Mouse (Mus musculus): ENCODE measurements around the gene Blvra. TPM values are rescaled to one million over a fixed set of nuclear protein-coding genes. Genes with fewer than 3 reads are reported as not detected.

The Blvra gene
- total and polyA plus RNA-seq, 2 experiments from 2014 or later = 16.0 to 37.6 TPM

DNA sequence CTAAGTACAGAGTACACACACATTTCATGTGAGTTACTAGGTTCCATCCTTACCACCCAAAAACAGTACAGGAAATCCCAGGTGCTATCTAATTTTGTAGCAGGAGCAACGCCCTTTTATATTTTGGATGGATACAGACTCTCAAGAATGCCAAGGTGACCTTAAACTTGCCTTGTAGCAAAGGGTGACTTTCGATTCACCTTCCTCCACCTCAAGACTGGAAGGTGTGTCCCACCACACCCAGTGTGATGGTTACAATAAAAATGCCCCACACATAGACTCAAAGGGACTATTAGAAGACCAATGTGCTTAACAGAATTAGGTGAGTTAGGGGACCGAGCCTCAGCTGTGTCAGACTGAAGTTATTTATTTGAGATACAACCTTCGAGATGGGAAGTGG, 38.5 kb downstream of the Blvra start:
- DNase-seq (ENCODE audit: low spot score) (no peak), ATAC-seq (ENCODE audit: insufficient read depth, low read depth) (no peak)
- no peaks in the 10 kb centered on the region for H3K4me1 ChIP-seq (ENCODE audit: control insufficient read depth, insufficient read depth)
- H3K4me2 ChIP-seq (ENCODE audit: low read depth, low read length) = no peak overlapping the region
- 86% methylated on average over 4 of the region's 4 CpGs for WGBS
- H3K36me3 ChIP-seq (replicated peaks; ENCODE audit: control insufficient read depth, insufficient read depth, low read length) = peaks cover 77% of the 10 kb centered on the region
- H3K27ac ChIP-seq (ENCODE audit: low read depth) = no peak overlapping the region
- H3K9ac ChIP-seq (replicated peaks; ENCODE audit: low read depth, low read length) = no peak overlapping the region
- H3K27me3 ChIP-seq (ENCODE audit: control insufficient read depth, insufficient read depth, low read length) = no peaks in the 10 kb centered on the region
- no peaks in the 10 kb centered on the region for H3K9me3 ChIP-seq (replicated peaks; ENCODE audit: control insufficient read depth, low read length)
- H3K4me3 ChIP-seq (ENCODE audit: low read depth, low read length) = no peak overlapping the region
- TF ChIP-seq CTCF (IDR thresholded peaks at IDR 0.05; ENCODE audit: low read depth) (no peak), EP300 (IDR thresholded peaks at IDR 0.05; ENCODE audit: low read depth) (no peak)

- Histone ChIP-seq H3K27me3 (ENCODE audit: control insufficient read depth, insufficient read depth, low read length) (no peaks in the 10 kb centered on the region), H3K4me3 (ENCODE audit: low read depth, low read length) (no peak overlapping the region), H3K27ac (ENCODE audit: low read depth) (peak overlapping the region; percentile 54), H3K9ac (replicated peaks; ENCODE audit: low read depth, low read length) (no peak overlapping the region), H3K4me2 (ENCODE audit: low read depth, low read length) (peak overlapping the region; percentile 6; the same call in 1 of the 2 replicates), H3K9me3 (replicated peaks; ENCODE audit: control insufficient read depth, low read length) (no peaks in the 10 kb centered on the region), H3K4me1 (ENCODE audit: control insufficient read depth, insufficient read depth) (no peaks in the 10 kb centered on the region), H3K36me3 (replicated peaks; ENCODE audit: control insufficient read depth, insufficient read depth, low read length) (peaks cover 84% of the 10 kb centered on the region)
- peak; percentile 56 for ATAC-seq (ENCODE audit: insufficient read depth, low read depth)
- WGBS = 67% methylated on average over 8 of the region's 8 CpGs
- no peak for DNase-seq (ENCODE audit: low spot score)
- TF ChIP-seq CTCF (IDR thresholded peaks at IDR 0.05; ENCODE audit: low read depth) (no peak), EP300 (IDR thresholded peaks at IDR 0.05; ENCODE audit: low read depth) (0 out of 2 replicates have a peak, but pooled peaks have one; percentile 43)
These were observed 51.2 kb downstream of the Blvra start for GRCm38 (mm10) chr2:127121591-127122235.

GRCm38 (mm10) chr2:127128926-127129325, 58.5 kb downstream of the Blvra start:
- WGBS = 64% methylated on average over 5 of the region's 5 CpGs
- no peak for DNase-seq (ENCODE audit: low spot score)

GRCm38 (mm10) chr2:127131353-127131752, 60.9 kb downstream of the Blvra start:
- no peak for TF ChIP-seq EP300 (IDR thresholded peaks at IDR 0.05; ENCODE audit: low read depth)
- no peak for TF ChIP-seq CTCF (IDR thresholded peaks at IDR 0.05; ENCODE audit: low read depth)
- DNase-seq (ENCODE audit: low spot score) (no peak), ATAC-seq (ENCODE audit: insufficient read depth, low read depth) (no peak)
- Histone ChIP-seq H3K9ac (replicated peaks; ENCODE audit: low read depth, low read length) (no peak overlapping the region), H3K36me3 (replicated peaks; ENCODE audit: control insufficient read depth, insufficient read depth, low read length) (peaks cover 5% of the 10 kb centered on the region), H3K27me3 (ENCODE audit: control insufficient read depth, insufficient read depth, low read length) (no peaks in the 10 kb centered on the region), H3K27ac (ENCODE audit: low read depth) (no peak overlapping the region), H3K4me1 (ENCODE audit: control insufficient read depth, insufficient read depth) (peaks cover 17% of the 10 kb centered on the region; the same call in 1 of the 2 replicates), H3K4me2 (ENCODE audit: low read depth, low read length) (no peak overlapping the region), H3K9me3 (replicated peaks; ENCODE audit: control insufficient read depth, low read length) (no peaks in the 10 kb centered on the region), H3K4me3 (ENCODE audit: low read depth, low read length) (no peak overlapping the region)
- WGBS = 70% methylated on average over 8 of the region's 8 CpGs

More at GRCm38 (mm10) chr2:127128926-127129325, 58.5 kb downstream of the Blvra start:
- no peak overlapping the region for H3K4me3 ChIP-seq (ENCODE audit: low read depth, low read length)
- H3K4me2 ChIP-seq (ENCODE audit: low read depth, low read length) = no peak overlapping the region
- no peak for TF ChIP-seq CTCF (IDR thresholded peaks at IDR 0.05; ENCODE audit: low read depth)
- peaks cover 16% of the 10 kb centered on the region; the same call in 1 of the 2 replicates for H3K4me1 ChIP-seq (ENCODE audit: control insufficient read depth, insufficient read depth)
- H3K27ac ChIP-seq (ENCODE audit: low read depth) = no peak overlapping the region
- ATAC-seq (ENCODE audit: insufficient read depth, low read depth) = no peak
- H3K27me3 ChIP-seq (ENCODE audit: control insufficient read depth, insufficient read depth, low read length) = no peaks in the 10 kb centered on the region
- H3K9ac ChIP-seq (replicated peaks; ENCODE audit: low read depth, low read length) = no peak overlapping the region
- peaks cover 29% of the 10 kb centered on the region for H3K36me3 ChIP-seq (replicated peaks; ENCODE audit: control insufficient read depth, insufficient read depth, low read length)
- H3K9me3 ChIP-seq (replicated peaks; ENCODE audit: control insufficient read depth, low read length) = no peaks in the 10 kb centered on the region

GRCm38 (mm10) chr2:127133621-127134461, 63.4 kb downstream of the Blvra start, which contains the start of gene Ncaph:
Gene Ncaph, minus strand, starts transcription at chr2:127133954.
- H3K27me3 ChIP-seq (ENCODE audit: control insufficient read depth, insufficient read depth, low read length) = no peaks in the 10 kb centered on the region
- H3K27ac ChIP-seq (ENCODE audit: low read depth) = peak within 1 kb of the TSS; percentile 88
- TF ChIP-seq EP300 (IDR thresholded peaks at IDR 0.05; ENCODE audit: low read depth) (no peak), CTCF (IDR thresholded peaks at IDR 0.05; ENCODE audit: low read depth) (no peak)
- H3K9me3 ChIP-seq (replicated peaks; ENCODE audit: control insufficient read depth, low read length) = no peaks in the 10 kb centered on the region
- peak; percentile 85 for DNase-seq (ENCODE audit: low spot score)
- no peaks in the 10 kb centered on the region for H3K36me3 ChIP-seq (replicated peaks; ENCODE audit: control insufficient read depth, insufficient read depth, low read length)
- WGBS = 1% methylated on average over 56 of the region's 57 CpGs
- peak within 1 kb of the TSS; percentile 59 for H3K9ac ChIP-seq (replicated peaks; ENCODE audit: low read depth, low read length)
- peak; percentile 93 for ATAC-seq (ENCODE audit: insufficient read depth, low read depth)
- H3K4me2 ChIP-seq (ENCODE audit: low read depth, low read length) = peak within 1 kb of the TSS; percentile 72
- H3K4me3 ChIP-seq (ENCODE audit: low read depth, low read length) = peak within 1 kb of the TSS; percentile 65
- peaks cover 27% of the 10 kb centered on the region for H3K4me1 ChIP-seq (ENCODE audit: control insufficient read depth, insufficient read depth)
